Mouse (Mus musculus) testis, postnatal 10 days (tissue): ENCODE results near the gene Plekha5.
A peak's percentile ranks its signal among the peaks of the same experiment; 100 is the strongest.
"Not testable (repeated sequence)": the region's sequence is repeated elsewhere in the genome, so short reads cannot be mapped to it uniquely, and the experiment has no call there.

Source experiments
- DNase-seq: peaks from one replicate; pipeline ENCODE4 v3.0.0; 2021; ENCODE audit warnings: low spot score

Plekha5 gene

GRCm38 (mm10) chr6:140490220-140490619, 66.4 kb downstream of the Plekha5 start:
- DNase-seq, result no peak

GRCm38 (mm10) chr6:140490921-140491537, 67.2 kb downstream of the Plekha5 start:
- DNase-seq, result no peak

- DNase-seq, result no peak
Observed at GRCm38 (mm10) chr6:140492043-140492442, 68.2 kb downstream of the Plekha5 start.

- no peak for DNase-seq
Observed at GRCm38 (mm10) chr6:140498074-140498473, 74.2 kb downstream of the Plekha5 start.

GRCm38 (mm10) chr6:140498958-140499357, 75.1 kb downstream of the Plekha5 start:
- no peak for DNase-seq

- DNase-seq, result not testable (repeated sequence)
Observed at GRCm38 (mm10) chr6:140500829-140501228, 77.0 kb downstream of the Plekha5 start.

- no peak for DNase-seq
Observed at GRCm38 (mm10) chr6:140501841-140502240, 78.0 kb downstream of the Plekha5 start.

GRCm38 (mm10) chr6:140504796-140505195, 80.9 kb downstream of the Plekha5 start:
- no peak for DNase-seq

GRCm38 (mm10) chr6:140507605-140508004, 83.8 kb downstream of the Plekha5 start:
- no peak for DNase-seq

GRCm38 (mm10) chr6:140508475-140509150, 84.8 kb downstream of the Plekha5 start:
- DNase-seq, result no peak

- DNase-seq, result no peak
Observed at GRCm38 (mm10) chr6:140509151-140509530, 85.3 kb downstream of the Plekha5 start.

- no peak for DNase-seq
Observed at GRCm38 (mm10) chr6:140512016-140512415, 88.2 kb downstream of the Plekha5 start.

- no peak for DNase-seq
Observed at GRCm38 (mm10) chr6:140512427-140512826, 88.6 kb downstream of the Plekha5 start.

GRCm38 (mm10) chr6:140514205-140515110, 90.6 kb downstream of the Plekha5 start:
- no peak for DNase-seq

GRCm38 (mm10) chr6:140515550-140515949, 91.7 kb downstream of the Plekha5 start:
- no peak for DNase-seq

- DNase-seq, result no peak
Observed at GRCm38 (mm10) chr6:140516202-140516601, 92.3 kb downstream of the Plekha5 start.

GRCm38 (mm10) chr6:140517188-140517587, 93.3 kb downstream of the Plekha5 start:
- DNase-seq, result peak; percentile 58

GRCm38 (mm10) chr6:140519019-140519418, 95.2 kb downstream of the Plekha5 start:
- DNase-seq, result no peak

GRCm38 (mm10) chr6:140519488-140520159, 95.8 kb downstream of the Plekha5 start:
- no peak for DNase-seq

- DNase-seq, result no peak
Observed at GRCm38 (mm10) chr6:140520961-140521360, 97.1 kb downstream of the Plekha5 start.

GRCm38 (mm10) chr6:140521832-140522231, 98.0 kb downstream of the Plekha5 start:
- DNase-seq, result no peak

GRCm38 (mm10) chr6:140523600-140523999, 99.7 kb downstream of the Plekha5 start:
- no peak for DNase-seq
